Mouse (Mus musculus) kidney, postnatal 4 days (tissue): ENCODE data around the gene Gm21834.
A peak's percentile ranks its signal among the peaks of the same experiment; 100 is the strongest.

Experiments used
- DNase-seq, 2 experiments: peaks; one replicate each; pipeline ENCODE4 v3.0.0; 2021; ENCODE audit warnings: mixed read lengths in 2 of 2

The Gm21834 gene

GRCm38 (mm10) chr17:57742119-57742518 is at the start of gene Gm21834:
Gm21834 (minus strand) TSS chr17:57742219.
- no peak for DNase-seq

- no peak for DNase-seq
Measured at GRCm38 (mm10) chr17:57788161-57788799, 46.3 kb upstream of the Gm21834 start.

- DNase-seq = no peak
Measured at GRCm38 (mm10) chr17:57770904-57771303, 28.9 kb upstream of the Gm21834 start.

GRCm38 (mm10) chr17:57768622-57769610 is 26.9 kb upstream of the Gm21834 start, which contains the start of gene Cntnap5c:
Cntnap5c (plus strand) TSS chr17:57769570.
- peak; percentile 81 to 87 for DNase-seq

- DNase-seq = no peak
Measured at GRCm38 (mm10) chr17:57767306-57767705, 25.3 kb upstream of the Gm21834 start.

- DNase-seq = no peak
Measured at GRCm38 (mm10) chr17:57758033-57758432, 16.0 kb upstream of the Gm21834 start.

- peak; percentile 1 to 6 for DNase-seq
Measured at GRCm38 (mm10) chr17:57694791-57695190, 47.2 kb downstream of the Gm21834 start.
